Mouse (Mus musculus): Measurements from ENCODE around the gene Zfp933. TPM values are rescaled to one million over a fixed set of nuclear protein-coding genes. Genes with fewer than 3 reads are reported as not detected.
"Not testable (repeated sequence)": the region's sequence is repeated elsewhere in the genome, so short reads cannot be mapped to it uniquely, and the experiment has no call there.

The Zfp933 gene
- total RNA-seq (2021) = 10 to 100 TPM; 11.1 to 12.7 TPM
- long read RNA-seq, experiment 1, partial matches to known transcripts = 0 of 1 reads
- long read RNA-seq, experiment 1, other reads (novel, unspliced or antisense) = 1 of 1 reads
- long read RNA-seq, experiment 2, full-length matches to known transcripts = 1 of 1 reads
- long read RNA-seq, experiment 2, partial matches to known transcripts = 0 of 1 reads
- long read RNA-seq, experiment 2, other reads (novel, unspliced or antisense) = 0 of 1 reads

DNA sequence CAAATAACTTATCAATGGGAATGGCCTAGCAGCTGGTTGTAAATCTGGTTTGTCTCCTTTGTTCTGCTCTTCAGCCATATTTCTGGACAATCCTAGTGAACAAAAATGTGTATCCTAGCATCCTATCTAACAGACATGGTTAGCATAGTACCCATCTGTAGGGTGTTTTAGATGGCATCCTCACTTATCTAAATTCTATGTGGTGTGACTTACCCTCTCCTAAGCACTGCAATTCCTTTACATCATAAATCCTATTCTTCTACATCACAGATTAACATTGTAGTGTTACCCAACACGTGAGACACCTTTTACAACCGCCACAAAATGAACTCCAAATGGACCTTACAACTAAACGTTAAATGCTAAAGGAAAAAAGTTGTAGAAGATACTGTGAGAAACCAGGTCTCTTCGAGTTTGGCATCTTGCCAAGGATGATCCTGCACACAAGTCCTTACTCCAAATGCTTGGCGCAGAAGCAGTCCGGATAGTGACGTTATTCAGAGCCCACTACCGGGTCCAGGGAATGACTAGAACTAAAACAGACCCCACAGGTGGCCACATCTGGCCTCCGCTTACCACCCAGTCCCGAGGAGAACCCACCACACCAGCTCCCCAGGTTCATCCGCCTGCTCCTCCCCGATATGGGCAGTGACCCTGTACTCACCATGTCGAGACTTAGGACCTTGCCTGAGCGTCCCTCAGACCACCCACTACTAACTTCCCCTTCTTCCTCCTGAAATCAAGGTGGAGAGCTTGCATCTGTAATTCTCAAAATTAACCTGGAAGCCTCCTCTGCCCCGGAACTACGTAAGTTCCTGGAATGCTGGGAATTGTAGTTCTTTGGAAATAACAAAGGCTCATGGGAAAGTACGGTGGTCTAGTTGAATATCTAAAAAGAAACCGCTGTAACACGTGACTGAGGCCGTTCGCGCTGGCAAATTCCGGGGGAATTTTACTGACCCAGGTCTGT, at the start of gene Zfp933:
Gene Zfp933, minus strand, starts transcription at position 753 of the 970 bp plus-strand sequence.
- peak; percentile 27 to 71 for DNase-seq
- intact Hi-C loops (cut with DNase I) = no loop called here

DNA sequence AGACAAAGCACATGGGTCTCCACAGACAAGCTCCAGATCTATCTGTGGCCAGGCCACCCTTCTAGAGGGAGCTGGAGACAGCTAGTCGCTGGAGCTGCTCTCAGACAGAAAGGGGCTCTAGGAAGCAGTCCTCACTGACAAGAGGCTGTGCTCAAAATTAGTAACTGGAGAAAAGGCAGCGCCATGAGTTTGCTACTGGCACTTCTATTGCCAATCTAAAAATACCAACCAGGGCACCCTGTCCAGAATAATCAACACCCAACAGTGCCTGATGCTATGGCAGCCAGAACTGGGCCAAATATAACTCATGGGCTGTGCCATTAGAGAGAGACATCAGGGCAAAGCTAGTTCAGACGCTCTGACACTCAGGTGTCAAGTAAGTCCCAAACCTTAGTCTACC, 49.2 kb upstream of the Zfp933 start:
- intact Hi-C loops (cut with DNase I) = no loop called here
- DNase-seq = peak in 1 of 2 experiments; percentile 50

DNA sequence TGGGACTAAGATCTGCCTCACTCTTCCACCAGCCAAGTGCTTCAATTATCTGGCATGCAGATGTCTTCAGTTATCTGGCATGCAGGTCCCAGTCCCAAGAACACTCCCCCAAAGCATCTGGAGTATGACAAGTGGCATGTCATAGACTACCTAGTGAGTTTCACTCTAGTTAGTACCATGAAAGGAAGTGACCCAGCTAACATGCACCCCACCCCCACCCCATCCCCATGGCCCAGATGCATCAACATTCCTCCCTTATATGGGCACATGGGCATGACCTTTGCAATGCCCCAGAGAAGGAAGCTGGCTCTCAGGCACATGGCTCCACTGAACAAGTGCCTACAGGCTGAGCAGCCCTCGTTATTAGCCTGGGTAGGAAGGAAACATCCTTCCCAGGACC, 48.2 kb upstream of the Zfp933 start:
- intact Hi-C loops (cut with DNase I) = no loop called here
- no peak for DNase-seq

DNA sequence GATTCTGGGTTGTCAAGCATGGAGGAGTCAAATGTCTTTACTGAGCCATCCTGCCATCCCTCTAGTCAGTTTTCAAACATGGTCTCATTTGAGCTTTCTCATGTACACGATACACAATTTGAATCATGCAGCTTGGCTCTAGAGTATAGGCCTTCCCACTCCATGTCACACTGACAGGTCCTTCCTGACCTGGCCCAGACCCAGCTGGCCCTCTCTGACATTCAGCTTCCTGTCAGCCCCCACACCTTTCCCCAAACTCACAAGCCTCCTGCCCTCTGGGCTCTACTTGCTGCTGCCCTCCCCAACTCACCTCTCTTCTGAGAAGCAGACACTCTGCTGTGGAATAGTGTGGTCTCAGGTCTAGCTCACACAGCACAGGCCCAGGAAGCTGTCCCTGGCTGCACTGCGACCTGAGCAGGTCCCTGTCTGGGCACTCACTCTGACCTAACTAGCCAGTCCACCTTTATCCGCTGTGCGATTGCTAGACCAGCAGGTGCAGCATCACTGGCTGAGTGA, 47.7 kb upstream of the Zfp933 start:
- DNase-seq = peak in 1 of 2 experiments; percentile 49
- intact Hi-C loops (cut with DNase I) = no loop called here

DNA sequence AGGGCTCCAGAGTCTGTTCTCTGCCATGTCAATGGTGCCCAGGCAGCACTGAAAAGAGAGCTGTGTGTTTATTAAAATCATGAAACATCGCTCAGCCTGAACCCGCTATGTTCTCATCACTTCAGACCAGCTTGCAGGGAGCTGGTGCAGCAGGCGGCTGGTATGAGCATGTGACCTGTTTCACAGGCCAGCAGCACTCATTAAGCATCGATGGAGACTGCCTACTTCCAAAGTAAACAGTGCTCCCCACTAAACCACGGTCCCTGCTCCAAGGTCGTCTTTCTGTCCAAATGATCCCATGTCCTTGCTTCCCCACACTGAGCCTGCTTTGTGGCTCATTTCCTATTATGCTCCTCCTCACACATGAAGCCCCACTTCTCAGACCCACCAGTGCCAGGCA, 42.2 kb upstream of the Zfp933 start:
- no peak for DNase-seq
- intact Hi-C loops (cut with DNase I) = no loop called here

DNA sequence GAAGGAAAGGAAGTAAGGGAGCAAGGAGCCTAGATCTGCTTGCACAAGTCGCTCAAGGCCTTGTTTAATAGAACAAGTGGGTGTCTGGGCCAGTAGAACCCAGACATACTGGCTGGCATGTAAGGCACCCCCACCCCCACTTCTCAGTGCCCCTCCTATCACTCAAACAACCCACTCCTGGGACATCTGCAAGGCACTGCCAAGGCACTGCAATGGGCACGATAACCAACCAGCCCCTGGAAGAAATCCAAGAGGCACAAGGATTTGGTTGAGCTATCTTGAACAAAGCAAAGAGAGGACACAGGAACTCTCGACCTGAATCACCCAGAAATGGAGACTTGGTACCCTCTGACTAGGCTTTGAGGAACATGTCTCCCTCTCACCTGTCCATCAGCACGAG, 40.1 kb upstream of the Zfp933 start:
- intact Hi-C loops (cut with DNase I) = no loop called here
- no peak for DNase-seq

DNA sequence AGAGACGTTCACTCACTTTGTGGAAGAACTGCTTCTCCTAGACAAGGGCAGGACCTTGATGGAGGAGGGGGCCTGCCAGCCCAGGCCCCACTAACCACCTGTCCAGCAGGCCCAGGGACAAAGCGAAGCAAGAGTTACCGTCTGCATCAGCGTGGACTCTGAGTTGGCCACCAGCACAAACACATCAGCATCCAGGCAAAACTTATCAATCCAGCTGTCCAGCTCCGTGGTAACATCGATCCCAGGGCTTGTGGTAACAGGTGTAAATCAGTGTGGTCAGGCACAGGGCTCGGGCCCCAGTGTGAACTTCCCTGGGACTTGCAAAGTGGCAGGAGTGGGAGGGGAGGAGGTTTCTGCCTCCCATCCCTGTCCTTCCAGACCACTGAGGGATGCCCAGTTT, 39.1 kb upstream of the Zfp933 start:
- DNase-seq = no peak
- intact Hi-C loops (cut with DNase I) = no loop called here

DNA sequence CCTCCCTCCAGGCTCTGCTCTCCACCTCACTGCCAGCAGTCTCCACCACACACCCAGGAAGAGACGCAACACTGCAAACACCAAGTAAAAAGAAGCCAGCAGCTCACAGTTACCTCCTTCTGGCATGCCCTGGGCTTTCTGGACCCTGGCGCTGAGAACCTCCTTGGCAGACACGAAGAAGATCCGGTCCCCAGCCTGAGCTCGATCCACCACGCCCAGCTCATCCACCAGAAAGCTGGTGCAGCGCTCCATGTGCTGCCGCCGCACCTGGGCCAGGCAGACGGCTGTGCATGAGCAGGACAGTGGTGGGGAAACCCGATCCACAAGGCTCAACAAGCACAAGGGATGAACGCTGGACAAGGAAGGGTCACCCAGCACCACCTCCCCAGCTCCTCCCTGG, 38.0 kb upstream of the Zfp933 start:
- intact Hi-C loops (cut with DNase I) = no loop called here
- no peak for DNase-seq

DNA sequence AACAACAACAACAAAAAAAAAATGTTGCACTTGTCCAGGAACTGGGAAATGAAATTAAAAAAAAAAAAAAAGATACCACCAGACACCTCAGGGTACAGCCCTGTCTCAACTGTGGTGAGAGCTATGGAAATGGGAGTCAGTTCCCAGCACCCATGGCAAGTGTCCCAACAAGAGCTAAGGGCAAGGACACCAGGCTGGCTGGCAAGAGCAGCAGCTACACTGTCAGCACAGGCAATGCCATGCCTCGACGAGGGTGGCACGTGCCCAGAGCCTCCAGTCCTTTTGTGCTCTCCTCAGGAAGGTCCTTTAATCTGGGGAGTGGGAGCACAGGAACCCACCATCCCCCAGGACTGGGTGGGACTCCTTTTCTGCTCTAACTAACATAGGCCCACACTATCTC, 36.0 kb upstream of the Zfp933 start:
- intact Hi-C loops (cut with DNase I) = no loop called here
- DNase-seq = no peak

DNA sequence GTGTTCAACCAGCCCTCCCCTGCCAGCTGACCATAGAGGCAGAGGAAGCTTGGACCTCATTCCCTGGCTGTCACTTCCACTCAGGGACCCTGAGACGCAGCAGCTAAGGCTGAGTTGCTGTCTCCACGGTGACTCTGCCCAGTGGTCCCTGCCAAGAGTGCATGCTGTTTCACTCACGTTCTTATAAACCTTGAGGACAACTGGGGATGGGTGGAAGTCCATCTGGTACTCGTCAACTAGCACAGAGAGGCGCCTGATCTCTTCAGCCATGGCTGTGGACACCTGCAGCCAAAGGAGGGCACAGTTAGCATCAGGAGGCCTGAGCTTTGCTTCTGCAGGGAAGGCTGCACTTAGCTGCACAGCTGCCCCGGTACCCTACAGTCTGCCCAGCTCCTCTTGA, 34.9 kb upstream of the Zfp933 start:
- no peak for DNase-seq
- intact Hi-C loops (cut with DNase I) = no loop called here

DNA sequence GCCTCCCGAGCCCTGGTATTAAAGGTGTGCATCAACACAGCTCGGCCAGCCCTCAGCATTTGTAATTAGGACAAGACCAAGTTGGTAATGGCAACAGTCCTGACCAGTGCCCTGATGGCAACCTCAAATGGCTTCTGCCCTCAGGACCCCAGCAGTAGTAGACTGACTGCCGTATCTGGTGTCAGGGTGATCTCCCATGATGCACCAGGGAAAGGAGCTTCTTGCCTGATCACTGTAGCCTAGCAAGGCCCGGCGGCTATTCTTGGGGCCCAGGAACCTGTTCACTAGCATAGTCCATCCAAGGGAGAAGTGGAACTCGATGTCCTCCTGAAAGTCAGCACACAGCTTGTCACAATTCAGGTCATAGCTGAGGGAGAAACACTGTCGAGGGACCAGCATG, 33.6 kb upstream of the Zfp933 start:
- DNase-seq = no peak
- intact Hi-C loops (cut with DNase I) = no loop called here

DNA sequence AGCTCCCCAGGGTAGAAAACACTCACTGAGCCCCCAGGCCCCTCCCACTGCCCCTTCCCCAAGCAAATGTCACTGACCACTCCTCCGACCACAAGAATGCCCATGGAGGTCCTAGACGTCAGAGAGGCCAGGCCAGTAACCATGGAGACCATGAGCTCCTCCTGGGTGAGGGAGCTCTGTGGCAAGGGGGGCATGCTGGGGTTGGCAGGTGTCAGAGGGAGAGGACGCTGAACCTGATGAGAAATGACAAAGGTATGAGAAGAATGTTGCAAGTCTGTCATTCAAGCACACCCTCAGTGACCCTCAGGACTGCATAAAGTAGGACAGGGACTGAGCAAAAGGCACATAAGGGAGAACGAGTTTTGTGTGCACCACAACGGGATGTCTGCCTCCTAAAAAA, 31.7 kb upstream of the Zfp933 start:
- intact Hi-C loops (cut with DNase I) = no loop called here

DNA sequence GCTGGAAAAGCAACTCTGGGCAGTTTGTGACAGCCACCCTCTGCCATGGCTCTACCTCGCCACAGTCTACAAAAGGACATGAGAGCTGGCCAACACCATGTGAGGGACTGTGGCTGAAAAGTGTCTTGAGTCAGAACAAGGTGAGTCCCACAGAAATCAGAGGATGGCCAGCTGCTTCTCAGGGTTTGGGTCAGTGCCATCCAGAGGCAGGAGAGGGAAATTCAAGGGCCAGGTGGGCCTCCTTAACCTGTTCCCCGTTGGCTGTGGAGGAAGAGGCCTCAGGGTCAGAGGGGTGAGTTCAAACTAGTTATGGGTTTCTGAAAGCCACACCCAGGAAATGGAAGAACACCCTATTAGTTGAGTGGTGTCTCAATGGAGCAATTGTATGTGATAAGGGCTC, 31.3 kb upstream of the Zfp933 start:
- intact Hi-C loops (cut with DNase I) = no loop called here

More for the DNA sequence above, 31.7 kb upstream of the Zfp933 start:
- no peak for DNase-seq

DNA sequence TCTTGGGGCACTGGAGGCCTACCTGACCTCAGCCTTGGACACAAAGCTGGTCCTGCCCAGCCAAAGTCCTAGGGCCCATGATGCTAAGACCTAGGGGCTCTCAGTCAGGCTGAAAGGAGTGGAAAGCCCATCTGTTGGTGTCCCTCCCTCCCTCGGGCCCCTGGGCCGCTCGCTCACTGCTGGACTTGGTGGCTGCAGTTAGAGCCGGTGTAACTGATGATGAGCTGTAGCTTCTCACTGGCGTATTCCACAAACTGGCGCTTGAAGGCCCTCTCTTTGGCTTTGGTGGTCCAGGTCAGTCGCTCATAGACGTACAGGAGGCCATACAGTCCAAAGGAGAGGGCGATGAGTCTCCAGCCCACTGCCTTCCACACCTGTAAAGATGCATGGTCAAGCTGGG, 30.4 kb upstream of the Zfp933 start:
- DNase-seq = no peak
- intact Hi-C loops (cut with DNase I) = no loop called here

More for the DNA sequence above, 31.3 kb upstream of the Zfp933 start:
- no peak for DNase-seq

DNA sequence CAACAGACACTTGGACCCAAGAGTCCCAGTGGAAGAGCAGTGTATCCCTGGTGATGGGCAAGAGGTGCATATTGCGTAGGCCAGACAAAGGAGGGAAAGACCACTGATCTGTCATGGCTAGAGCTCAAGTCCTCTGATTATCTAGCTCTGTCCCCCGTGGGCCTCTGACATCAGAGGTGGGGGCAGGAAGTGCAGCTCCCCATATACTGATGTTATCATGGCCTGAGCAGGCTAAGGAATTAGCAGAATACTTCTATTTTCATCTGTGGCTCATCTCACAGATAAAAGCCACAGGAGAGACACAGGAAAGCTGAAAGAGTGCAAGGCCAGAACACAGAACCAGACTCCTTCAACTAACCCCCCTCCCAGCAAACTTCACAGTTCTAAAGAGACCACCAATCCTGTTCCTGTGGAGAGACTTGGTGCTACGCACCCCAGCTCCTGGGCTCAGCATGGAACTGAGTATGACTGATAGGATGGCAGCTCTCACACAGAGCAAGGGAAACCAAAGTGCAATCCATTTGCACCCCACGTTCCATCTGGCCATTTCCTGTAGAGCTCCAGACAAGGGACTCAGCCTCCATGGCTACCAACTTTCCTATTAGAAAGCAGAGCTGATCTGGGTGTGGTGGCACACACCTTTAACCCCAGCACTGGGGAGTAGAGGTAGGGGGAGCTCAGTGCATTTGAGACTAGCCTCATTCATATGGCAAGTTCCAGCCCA, 27.8 kb upstream of the Zfp933 start:
- no peak for DNase-seq
- intact Hi-C loops (cut with DNase I) = no loop called here

DNA sequence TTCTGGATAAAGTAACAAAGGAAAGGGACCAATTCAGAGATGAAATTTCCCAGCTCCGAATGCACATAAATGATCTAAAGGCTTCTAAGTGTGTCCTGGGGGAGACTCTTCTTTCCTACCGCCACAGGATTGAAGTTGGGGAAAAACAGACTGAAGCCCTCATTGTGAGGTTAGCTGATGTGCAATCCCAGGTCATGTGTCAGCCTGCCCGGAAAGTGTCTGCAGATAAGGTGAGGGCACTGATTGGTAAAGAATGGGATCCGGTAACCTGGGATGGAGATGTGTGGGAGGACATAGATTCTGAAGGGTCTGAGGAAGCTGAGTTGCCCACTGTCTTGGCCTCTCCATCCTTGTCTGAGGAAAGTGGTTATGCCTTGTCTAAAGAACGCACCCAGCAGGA, 21.1 kb upstream of the Zfp933 start:
- no peak for DNase-seq
- intact Hi-C loops (cut with DNase I) = no loop called here

DNA sequence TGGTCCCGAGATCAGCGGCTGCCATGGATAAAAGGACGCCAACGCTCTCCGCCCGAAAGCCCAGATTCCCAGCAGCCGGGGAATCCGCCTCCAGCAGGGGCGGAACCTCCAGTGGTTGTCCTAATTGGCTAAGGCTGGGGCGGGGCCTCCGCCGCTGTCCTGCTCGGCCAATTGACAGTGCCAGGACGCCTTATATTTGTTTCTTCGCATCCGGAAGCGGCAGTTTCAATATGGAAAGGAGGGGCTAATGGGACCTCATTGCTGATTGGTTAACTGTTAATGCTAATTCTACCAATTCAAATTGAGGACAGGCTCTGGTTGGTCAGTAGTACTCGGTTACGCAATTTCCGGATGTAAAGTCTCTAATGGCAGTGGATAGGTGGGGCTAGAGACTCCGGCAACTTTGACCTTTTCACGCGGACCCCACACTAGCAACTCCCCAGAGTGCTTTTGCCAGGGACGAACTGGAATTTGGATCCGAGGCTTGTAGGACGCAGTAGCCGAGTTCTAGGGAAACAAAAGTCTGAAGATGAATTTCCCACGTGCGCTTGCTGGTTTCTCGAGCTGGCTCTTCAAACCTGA, 20.4 kb upstream of the Zfp933 start, which contains the start of the genes Miip and Fv1:
Gene Miip, minus strand, starts transcription at position 367 of the 582 bp plus-strand sequence.
Gene Fv1, plus strand, starts transcription at position 530 of the 582 bp plus-strand sequence.
- DNase-seq = peak; percentile 92
- intact Hi-C loops (cut with DNase I) = no loop called here

DNA sequence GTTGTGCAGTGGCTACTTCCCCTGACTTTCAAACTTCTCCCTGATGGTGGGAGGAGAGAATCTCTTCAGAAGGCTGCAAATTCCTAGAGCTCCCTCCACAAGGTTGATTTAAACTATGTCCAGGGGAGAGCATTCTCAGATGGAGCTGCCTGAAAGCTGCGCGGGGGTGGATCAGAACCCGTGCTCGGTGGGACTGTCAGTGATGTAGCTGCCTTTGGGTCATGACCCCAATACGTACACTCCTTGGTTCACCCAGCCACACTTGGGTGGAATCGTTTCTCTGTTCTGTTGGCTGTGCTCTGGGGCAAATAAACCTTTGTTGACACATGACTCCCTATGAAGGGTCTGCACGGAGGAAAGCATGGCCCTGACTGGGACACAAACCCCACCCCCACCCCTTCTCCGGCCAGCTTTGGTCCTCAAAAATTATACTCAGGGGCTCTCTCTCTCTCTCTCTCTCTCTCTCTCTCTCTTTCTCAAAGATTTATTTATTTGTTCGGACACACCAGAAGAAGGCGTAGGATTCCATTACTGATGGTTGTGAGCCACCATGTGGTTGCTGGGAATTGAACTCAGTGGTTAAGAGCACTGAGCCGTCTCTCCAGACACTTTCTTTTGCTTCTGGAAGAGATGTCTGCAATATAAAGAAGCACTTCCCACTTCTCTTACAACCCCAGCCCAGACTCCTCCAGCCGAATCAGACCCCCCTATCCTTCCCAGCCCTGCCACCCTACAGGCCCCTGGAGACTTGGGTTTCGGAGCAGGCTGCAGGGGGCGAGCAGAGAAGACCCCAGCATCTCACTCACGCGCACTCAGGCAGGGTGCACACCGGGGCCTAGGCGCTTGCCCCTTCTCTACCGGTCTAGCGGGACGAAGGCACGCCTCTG, 19.6 kb upstream of the Zfp933 start:
- intact Hi-C loops (cut with DNase I) = no loop called here

DNA sequence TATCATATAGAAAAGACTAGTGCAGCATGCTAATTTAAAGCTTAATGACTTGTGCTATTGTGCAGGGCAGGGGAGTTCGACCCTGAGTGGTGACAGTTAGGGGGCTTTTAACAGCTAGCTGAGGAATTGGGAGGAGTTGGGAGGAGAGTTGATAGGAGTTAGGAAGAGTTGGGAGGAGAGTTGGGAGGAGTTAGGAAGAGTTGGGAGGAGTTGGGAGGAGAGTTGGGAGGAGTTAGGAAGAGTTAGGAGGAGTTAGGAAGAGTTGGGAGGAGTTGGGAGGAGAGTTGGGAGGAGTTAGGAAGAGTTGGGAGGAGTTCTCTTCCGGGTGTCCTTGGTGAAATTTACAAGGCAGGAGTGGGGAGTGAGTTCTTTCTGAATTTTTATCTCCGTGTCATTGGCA, 18.6 kb upstream of the Zfp933 start:
- DNase-seq; intact Hi-C loops (cut with DNase I): not testable (repeated sequence)

More for the DNA sequence above, 19.6 kb upstream of the Zfp933 start:
- DNase-seq = no peak

Data from heart, postnatal 14 days (tissue).